Mouse (Mus musculus): ENCODE data around the gene Hikeshi. TPM values are rescaled to one million over a fixed set of nuclear protein-coding genes. Genes with fewer than 3 reads are reported as not detected.
A peak's percentile ranks its signal among the peaks of the same experiment; 100 is the strongest.

Gene Hikeshi
- total RNA-seq, 2 experiments from 2014 or later, result 96.0 to 96.3 TPM

GRCm38 (mm10) chr7:89957300-89957699 lies 16.3 kb upstream of the Hikeshi start:
- Histone ChIP-seq H3K4me3 (no peak overlapping the region), H3K27ac (no peak overlapping the region)
- no peak for TF ChIP-seq CTCF (conservative IDR thresholded peaks at IDR 0.05)
- DNase-seq (ENCODE audit: low spot score in 2 of 2), result no peak

GRCm38 (mm10) chr7:89954261-89954660 lies 13.3 kb upstream of the Hikeshi start:
- TF ChIP-seq CTCF (conservative IDR thresholded peaks at IDR 0.05), result no peak
- no peak for DNase-seq (ENCODE audit: low spot score in 2 of 2)
- Histone ChIP-seq H3K27ac (no peak overlapping the region), H3K4me3 (no peak overlapping the region)

GRCm38 (mm10) chr7:89949403-89949802 lies 8.4 kb upstream of the Hikeshi start:
- no peak for TF ChIP-seq CTCF (conservative IDR thresholded peaks at IDR 0.05)
- H3K4me3 ChIP-seq, result no peak overlapping the region
- no peak for DNase-seq (ENCODE audit: low spot score in 2 of 2)
- H3K27ac ChIP-seq, result no peak overlapping the region

GRCm38 (mm10) chr7:89948026-89948425 lies 7.0 kb upstream of the Hikeshi start:
- TF ChIP-seq CTCF (conservative IDR thresholded peaks at IDR 0.05), result no peak
- Histone ChIP-seq H3K27ac (no peak overlapping the region), H3K4me3 (no peak overlapping the region)
- no peak for DNase-seq (ENCODE audit: low spot score in 2 of 2)

DNA sequence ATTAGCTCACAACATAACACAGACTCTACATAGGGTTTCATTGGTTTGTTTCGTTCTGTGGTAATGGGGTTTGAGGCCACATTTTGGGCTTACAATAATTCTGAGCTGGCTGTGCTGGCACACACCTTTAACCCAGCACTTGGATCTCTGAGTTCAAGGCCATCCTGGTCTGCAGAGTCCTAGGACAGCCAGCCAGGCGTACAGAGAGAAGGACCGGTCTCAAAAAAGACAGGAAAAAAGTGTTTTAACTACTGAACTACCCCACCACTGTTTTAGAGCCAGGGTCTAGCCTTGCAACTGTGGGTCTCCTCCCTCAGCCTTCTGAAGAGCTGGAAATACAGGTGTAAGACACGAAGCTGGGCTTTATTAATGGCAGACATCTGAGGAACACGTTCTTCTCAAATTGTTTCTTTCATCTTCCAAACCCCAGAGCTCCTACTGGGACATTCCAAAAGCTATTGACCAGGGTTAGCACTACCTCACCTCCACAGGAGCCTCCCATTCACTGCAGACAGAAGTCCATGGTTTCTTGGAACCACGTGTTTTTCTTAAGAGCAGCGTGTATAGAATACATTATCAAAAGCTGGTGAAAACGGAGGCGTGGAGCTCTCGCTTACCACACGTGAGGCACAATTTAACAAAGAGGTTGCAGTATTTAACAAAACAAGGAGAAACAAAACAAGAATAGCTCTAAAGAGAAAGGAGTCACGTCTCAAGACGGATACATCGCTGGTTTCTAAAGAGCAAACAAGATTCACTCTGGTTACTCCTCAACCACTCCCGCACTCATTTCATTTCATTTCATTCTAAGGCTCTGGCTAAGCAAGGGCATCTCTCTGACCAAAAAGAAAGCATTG lies 1.3 kb downstream of the Hikeshi start:
- Histone ChIP-seq H3K4me3 (peak overlapping the region; percentile 98), H3K27ac (peak overlapping the region; percentile 95)
- no peak for TF ChIP-seq CTCF (conservative IDR thresholded peaks at IDR 0.05)
- DNase-seq (ENCODE audit: low spot score in 2 of 2), result no peak

- TF ChIP-seq CTCF (conservative IDR thresholded peaks at IDR 0.05), result no peak
- Histone ChIP-seq H3K4me3 (no peak overlapping the region), H3K27ac (peak overlapping the region; percentile 18; the same call in 1 of the 2 replicates)
- peak; percentile 77 to 82 for DNase-seq (ENCODE audit: low spot score in 2 of 2)
These were observed 17.4 kb downstream of the Hikeshi start for GRCm38 (mm10) chr7:89923441-89924180.

DNA sequence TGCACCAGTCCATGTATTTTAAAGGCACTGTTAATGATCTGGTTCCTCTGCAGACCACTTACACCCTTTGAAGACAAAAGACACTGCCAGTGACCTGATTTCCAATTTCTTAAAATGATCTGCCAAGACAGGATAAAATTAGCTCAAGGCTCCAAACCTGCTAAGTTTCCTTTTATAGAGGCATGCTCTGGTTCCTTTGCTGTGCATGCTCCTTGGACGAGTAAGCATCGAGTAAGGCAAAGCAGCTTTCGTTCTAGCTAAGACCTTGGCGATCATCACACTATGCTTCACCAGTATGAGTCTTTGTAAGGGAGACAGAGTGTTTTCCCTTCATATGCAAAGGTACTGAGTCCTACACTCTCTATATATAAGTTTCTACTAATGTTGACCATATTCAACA lies 23.2 kb downstream of the Hikeshi start:
- no peak for TF ChIP-seq CTCF (conservative IDR thresholded peaks at IDR 0.05)
- no peak overlapping the region for H3K27ac ChIP-seq
- DNase-seq (ENCODE audit: low spot score in 2 of 2), result no peak
- no peak overlapping the region for H3K4me3 ChIP-seq

GRCm38 (mm10) chr7:89916711-89917110 lies 24.3 kb downstream of the Hikeshi start:
- Histone ChIP-seq H3K4me3 (no peak overlapping the region), H3K27ac (no peak overlapping the region)
- TF ChIP-seq CTCF (conservative IDR thresholded peaks at IDR 0.05), result no peak
- no peak for DNase-seq (ENCODE audit: low spot score in 2 of 2)

- no peak for TF ChIP-seq CTCF (conservative IDR thresholded peaks at IDR 0.05)
- no peak for DNase-seq (ENCODE audit: low spot score in 2 of 2)
- Histone ChIP-seq H3K4me3 (no peak overlapping the region), H3K27ac (no peak overlapping the region)
These were observed 27.4 kb downstream of the Hikeshi start for GRCm38 (mm10) chr7:89913432-89914158.

DNA sequence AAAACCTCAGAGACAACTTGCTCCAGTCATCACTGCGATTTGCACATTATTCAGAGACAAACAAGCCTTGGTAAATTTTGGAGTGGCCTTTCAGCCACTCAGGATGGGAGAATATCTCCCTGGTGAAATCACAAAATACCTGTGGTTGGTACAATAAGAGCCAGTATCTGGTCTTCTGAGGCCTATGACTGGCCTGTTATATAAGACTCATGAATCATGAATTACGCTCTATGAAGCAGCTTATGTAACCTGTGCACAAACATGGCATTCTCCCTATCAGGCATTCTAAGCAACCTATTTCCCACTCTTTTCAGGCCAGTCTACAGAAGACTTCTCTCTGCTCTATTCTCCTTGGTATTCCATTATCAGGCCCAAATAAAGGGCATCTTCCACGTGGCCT lies 28.6 kb downstream of the Hikeshi start:
- no peak for TF ChIP-seq CTCF (conservative IDR thresholded peaks at IDR 0.05)
- no peak for DNase-seq (ENCODE audit: low spot score in 2 of 2)
- Histone ChIP-seq H3K27ac (no peak overlapping the region), H3K4me3 (no peak overlapping the region)

DNA sequence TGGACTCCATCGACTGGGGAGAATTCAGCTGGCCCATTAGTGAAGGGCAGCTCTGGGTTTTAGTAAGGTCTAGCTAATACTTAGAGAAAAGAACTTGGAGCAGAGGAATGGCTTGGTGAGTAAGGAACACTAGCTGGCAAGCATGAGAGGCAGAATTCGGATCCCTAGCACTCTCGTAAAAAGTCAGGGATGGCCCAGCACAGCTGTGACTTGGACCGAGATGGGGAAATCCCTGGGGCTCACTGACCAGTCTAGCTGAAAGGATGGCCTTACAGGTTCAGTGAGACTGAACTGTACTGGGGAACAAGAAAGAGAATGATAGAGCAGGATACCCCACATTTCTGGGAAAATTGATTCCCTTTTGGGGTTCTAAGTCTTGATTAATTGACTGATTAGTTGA lies 31.3 kb downstream of the Hikeshi start:
- no peak overlapping the region for H3K27ac ChIP-seq
- no peak overlapping the region for H3K4me3 ChIP-seq
- TF ChIP-seq CTCF (conservative IDR thresholded peaks at IDR 0.05), result no peak

DNA sequence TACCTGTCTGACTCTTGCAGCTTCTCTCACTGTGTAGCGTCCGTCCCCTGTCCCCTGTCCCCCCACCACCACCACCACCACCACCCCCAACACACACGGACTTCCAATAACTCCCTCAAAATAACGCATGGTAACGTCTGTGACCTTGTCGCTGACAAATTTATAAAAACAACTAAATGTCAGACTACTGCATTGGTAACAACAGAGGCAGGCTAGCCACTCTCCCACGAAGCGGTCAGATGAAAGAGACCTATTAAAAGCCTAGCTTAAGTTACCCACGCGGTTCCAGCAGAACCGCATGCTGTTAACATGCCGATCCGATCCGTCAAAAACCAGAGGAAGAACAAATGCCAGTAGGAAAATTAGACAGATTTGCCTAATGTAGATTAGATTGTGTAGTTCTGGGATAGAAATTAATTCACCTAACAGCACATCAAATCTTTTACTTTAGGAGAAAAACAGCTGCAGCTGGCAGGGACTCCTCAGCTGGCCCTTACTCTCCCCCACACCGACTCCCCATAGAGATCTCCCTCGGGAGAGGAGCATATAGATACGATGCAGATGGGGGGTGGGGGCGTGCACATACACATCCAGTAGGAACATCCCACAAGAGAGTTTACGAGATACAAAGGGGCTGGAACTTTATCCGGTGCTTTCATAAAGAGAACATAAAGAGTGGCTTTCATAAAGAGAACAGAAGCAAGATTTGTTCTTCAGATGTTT lies 31.9 kb downstream of the Hikeshi start:
- no peak for DNase-seq (ENCODE audit: low spot score in 2 of 2)
- no peak overlapping the region for H3K27ac ChIP-seq
- no peak for TF ChIP-seq CTCF (conservative IDR thresholded peaks at IDR 0.05)
- no peak overlapping the region for H3K4me3 ChIP-seq

More for the DNA sequence above, 31.3 kb downstream of the Hikeshi start:
- no peak for DNase-seq (ENCODE audit: low spot score in 2 of 2)

Measured in layer of hippocampus, adult 2 months (tissue).